Mouse (Mus musculus) liver, postnatal 0 days (tissue): ENCODE results near the gene Anxa3. TPM values are rescaled to one million over a fixed set of nuclear protein-coding genes. Genes with fewer than 3 reads are reported as not detected.
A peak's percentile ranks its signal among the peaks of the same experiment; 100 is the strongest.

Experiments used
- ATAC-seq: fragments of 200-750 bp; cut with Nextera tagmentation; 2 replicates; pipeline ENCODE4 v1.8.0; 2017; ENCODE audit warnings: mild to moderate bottlenecking, moderate library complexity
- DNase-seq: peaks from one replicate; pipeline ENCODE4 v3.0.0-alpha.2; 2016
- H3K27ac ChIP-seq: fragments of 300-500 bp; sonication (generic); 2 replicates; pipeline ENCODE4 v1.5.1; 2014; ENCODE audit warnings: antibody characterized with exemption, moderate library complexity, mild to moderate bottlenecking, low read depth
- H3K27me3 ChIP-seq: fragments of 300-500 bp; sonication (generic); 2 replicates; pipeline ENCODE4 v1.6.1; 2014; ENCODE audit warnings: low read length, control low read depth, mixed read lengths; ENCODE audit not compliant: insufficient read depth
- H3K36me3 ChIP-seq: fragments of 300-500 bp; sonication (generic); replicated peaks from 2 replicates; pipeline ENCODE4 v1.6.1; 2014; ENCODE audit warnings: mild to moderate bottlenecking, control low read depth, low read length, moderate library complexity, mixed read lengths; ENCODE audit not compliant: insufficient read depth
- H3K4me1 ChIP-seq: fragments of 300-500 bp; sonication (generic); 2 replicates; pipeline ENCODE4 v1.6.1; 2014; ENCODE audit warnings: antibody characterized with exemption, mild to moderate bottlenecking, control low read depth; ENCODE audit not compliant: insufficient read depth
- H3K4me2 ChIP-seq: fragments of 300-500 bp; sonication (generic); 2 replicates; pipeline ENCODE4 v1.6.1; 2014; ENCODE audit warnings: low read depth, mild to moderate bottlenecking, low read length, moderate library complexity, mixed read lengths
- H3K4me3 ChIP-seq: fragments of 300-500 bp; sonication (generic); 2 replicates; pipeline ENCODE4 v1.5.1; 2014; ENCODE audit warnings: low read depth, low read length
- H3K9ac ChIP-seq: fragments of 300-500 bp; sonication (generic); replicated peaks from 2 replicates; pipeline ENCODE4 v1.6.1; 2014; ENCODE audit warnings: mild to moderate bottlenecking, moderate library complexity
- H3K9me3 ChIP-seq: fragments of 300-500 bp; sonication (generic); 2 replicates; pipeline ENCODE4 v1.6.1; 2016; ENCODE audit warnings: mild to moderate bottlenecking, control low read depth, low read length, mixed read lengths
- CTCF ChIP-seq: sonication (generic); IDR thresholded peaks from 2 replicates; pipeline ENCODE4 v1.5.1; 2016; ENCODE audit warnings: antibody characterized with exemption, low read depth
- EP300 ChIP-seq: IDR thresholded peaks from 2 replicates; pipeline ENCODE4 v1.6.1; 2016; ENCODE audit warnings: antibody characterized with exemption, low read depth, mild to moderate bottlenecking
- WGBS: fragments of 180-500 bp; shearing (Covaris S2); extraction: QIAGEN DNeasy Blood & Tissue Kit; methylation state at CpG from one replicate; pipeline ENCODE4 v1.1.7; 2014; ENCODE audit not compliant: insufficient replicate concordance; 5-methylcytosine and 5-hydroxymethylcytosine counted together
- polyA plus RNA-seq: library from polyadenylated mRNA; unstranded; fragments of >200 nt; fragmentation: Nextera tagmentation; extraction: Ambion mirVana; gene quantifications from 2 replicates; pipeline ENCODE4 v1.2.1, GENCODE M21; 2015

Gene Anxa3
- polyA plus RNA-seq, 1 experiment from 2014 or later, result 21.8 TPM

DNA sequence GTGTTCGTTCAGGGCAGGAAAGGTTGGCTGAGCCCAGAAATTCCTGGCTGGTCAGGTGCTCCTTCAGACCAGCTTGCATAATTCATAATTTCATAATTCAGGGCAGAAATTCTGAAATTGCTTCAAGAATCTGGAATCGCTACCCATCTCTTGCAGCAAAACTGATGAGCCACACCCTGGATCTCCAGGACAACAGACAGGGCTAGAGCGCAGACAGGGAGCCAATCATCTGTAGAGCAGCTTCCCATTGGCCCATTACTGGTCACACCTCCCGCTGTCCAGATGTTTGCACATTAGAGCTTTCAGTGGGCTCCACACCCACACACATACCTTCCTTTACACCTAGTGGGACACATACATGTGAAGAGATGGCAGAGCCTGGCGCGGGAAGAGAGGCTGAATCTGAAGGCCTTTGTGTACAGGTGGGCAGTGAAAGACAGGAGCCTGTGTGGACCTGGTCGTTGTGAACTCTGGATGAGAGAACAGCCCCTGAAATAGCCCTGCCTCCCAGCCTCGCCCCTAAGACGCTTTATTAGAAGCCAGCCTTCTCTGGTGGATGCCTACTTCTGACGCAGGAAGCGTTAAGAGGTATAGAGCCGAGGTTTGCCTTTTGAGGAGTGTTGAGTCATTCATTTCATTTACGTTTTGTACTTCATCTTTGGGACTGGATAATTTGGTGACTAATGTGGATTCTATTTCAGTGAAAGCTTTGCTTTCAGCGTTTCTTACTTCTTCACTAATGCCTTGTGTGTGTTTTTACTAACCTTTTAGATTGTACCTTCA, 9.4 kb upstream of the Anxa3 start:
- no peak overlapping the region for H3K27ac ChIP-seq
- H3K36me3 ChIP-seq, result no peaks in the 10 kb centered on the region
- H3K4me3 ChIP-seq, result no peak overlapping the region
- no peaks in the 10 kb centered on the region for H3K4me1 ChIP-seq
- ATAC-seq (no peak), DNase-seq (no peak)
- 68% methylated on average over 14 of the region's 14 CpGs for WGBS
- TF ChIP-seq CTCF, result no peak
- no peak for TF ChIP-seq EP300
- no peaks in the 10 kb centered on the region for H3K9me3 ChIP-seq
- no peaks in the 10 kb centered on the region for H3K27me3 ChIP-seq
- no peak overlapping the region for H3K9ac ChIP-seq
- H3K4me2 ChIP-seq, result no peak overlapping the region

DNA sequence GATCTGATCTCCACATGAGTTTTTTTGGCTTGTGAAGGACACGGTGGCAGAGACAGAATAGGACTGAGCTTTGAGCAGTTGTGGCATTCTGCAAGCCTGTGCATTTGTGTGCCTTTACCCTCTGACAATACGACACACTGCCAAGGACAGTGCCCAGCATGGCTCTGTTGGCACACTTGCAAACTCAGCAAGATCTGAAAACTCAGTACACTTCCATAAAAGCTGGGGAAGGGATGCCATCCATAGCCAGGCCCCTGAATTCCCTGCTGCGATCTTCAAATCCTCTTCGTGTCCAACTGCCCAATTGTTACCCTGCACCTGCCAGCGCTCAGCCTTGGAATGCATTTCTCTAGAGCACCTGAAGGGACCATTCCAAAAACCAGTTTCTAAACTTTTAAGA, 8.0 kb upstream of the Anxa3 start:
- DNase-seq (no peak), ATAC-seq (no peak)
- Histone ChIP-seq H3K36me3 (no peaks in the 10 kb centered on the region), H3K9me3 (no peaks in the 10 kb centered on the region), H3K4me2 (no peak overlapping the region), H3K27me3 (no peaks in the 10 kb centered on the region), H3K4me1 (no peaks in the 10 kb centered on the region), H3K27ac (no peak overlapping the region), H3K4me3 (no peak overlapping the region), H3K9ac (no peak overlapping the region)
- WGBS, result 79% methylated on average over 5 of the region's 5 CpGs
- no peak for TF ChIP-seq CTCF
- TF ChIP-seq EP300, result no peak

DNA sequence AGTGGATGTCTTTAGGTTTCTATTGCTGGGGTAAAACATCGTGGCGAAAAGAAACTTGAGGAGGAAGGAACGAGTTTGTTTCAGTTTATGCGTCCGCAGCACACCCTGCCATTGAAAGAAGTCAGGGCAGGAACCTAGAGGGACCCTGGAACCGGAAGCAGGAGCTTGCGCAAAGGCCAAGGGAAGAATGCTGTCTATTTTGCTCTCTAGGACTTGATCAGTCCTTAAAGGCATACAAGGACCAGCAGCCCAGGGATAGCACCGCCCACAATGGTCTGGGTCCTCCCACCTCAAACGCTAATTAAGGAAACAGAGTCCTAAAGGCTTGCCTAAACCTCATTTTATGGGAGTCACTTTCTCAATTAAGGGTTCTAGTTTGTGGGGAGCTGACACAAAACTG, 717 bp upstream of the Anxa3 start:
- Histone ChIP-seq H3K27me3 (no peaks in the 10 kb centered on the region), H3K27ac (no peak overlapping the region; the same call in 1 of the 2 replicates), H3K4me2 (peak overlapping the region; percentile 76), H3K36me3 (no peaks in the 10 kb centered on the region), H3K4me3 (peak overlapping the region; percentile 51; the same call in 1 of the 2 replicates), H3K4me1 (no peaks in the 10 kb centered on the region; the same call in 1 of the 2 replicates), H3K9ac (no peak overlapping the region), H3K9me3 (no peaks in the 10 kb centered on the region)
- TF ChIP-seq CTCF (no peak), EP300 (no peak)
- WGBS, result 26% methylated on average over 9 of the region's 9 CpGs
- peak; percentile 27 for DNase-seq
- ATAC-seq, result peak; percentile 44; the same call in 1 of the 2 replicates

DNA sequence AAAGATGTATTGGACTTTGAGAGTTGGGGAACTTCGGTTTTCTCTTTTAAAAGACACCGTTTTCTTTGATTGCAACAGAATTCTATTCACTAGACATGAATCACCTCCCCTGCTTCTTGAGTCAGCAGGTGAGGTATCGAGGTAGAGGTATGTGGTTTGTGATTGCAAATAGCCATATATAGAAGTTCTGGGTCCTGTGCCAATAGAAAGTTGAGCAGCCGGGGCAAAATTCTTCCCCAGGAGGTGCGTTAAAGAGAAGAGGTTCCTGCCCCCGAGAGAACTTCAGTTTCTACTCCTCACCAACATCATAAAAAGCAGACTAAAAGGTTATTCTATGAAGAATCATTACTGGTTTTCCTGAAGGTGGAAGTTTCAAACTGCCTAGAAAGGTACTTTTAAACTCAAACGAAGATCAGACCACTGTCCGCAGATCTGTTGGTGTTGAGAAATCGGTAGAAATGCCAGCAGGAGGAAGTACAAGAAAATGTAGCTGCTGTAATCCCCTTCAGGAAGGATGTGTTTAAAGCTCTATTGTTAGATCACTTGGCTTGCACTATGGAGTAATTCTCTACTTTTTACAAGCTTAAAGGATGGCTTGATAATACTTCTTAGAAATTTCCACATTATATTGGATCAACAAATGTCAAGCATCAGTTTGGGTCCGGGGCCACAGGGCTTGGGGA, 955 bp downstream of the Anxa3 start:
- peak overlapping the region; percentile 51 for H3K4me3 ChIP-seq
- ATAC-seq, result no peak; the same call in 1 of the 2 replicates
- no peak for DNase-seq
- no peaks in the 10 kb centered on the region; the same call in 1 of the 2 replicates for H3K4me1 ChIP-seq
- H3K36me3 ChIP-seq, result no peaks in the 10 kb centered on the region
- TF ChIP-seq EP300 (no peak), CTCF (no peak)
- H3K9me3 ChIP-seq, result no peaks in the 10 kb centered on the region
- peak overlapping the region; percentile 76 for H3K4me2 ChIP-seq
- no peaks in the 10 kb centered on the region for H3K27me3 ChIP-seq
- H3K27ac ChIP-seq, result 0 out of 2 replicates have a peak overlapping the region, but pooled peaks have one; percentile 62
- 21% methylated on average over 10 of the region's 10 CpGs for WGBS
- no peak overlapping the region for H3K9ac ChIP-seq

DNA sequence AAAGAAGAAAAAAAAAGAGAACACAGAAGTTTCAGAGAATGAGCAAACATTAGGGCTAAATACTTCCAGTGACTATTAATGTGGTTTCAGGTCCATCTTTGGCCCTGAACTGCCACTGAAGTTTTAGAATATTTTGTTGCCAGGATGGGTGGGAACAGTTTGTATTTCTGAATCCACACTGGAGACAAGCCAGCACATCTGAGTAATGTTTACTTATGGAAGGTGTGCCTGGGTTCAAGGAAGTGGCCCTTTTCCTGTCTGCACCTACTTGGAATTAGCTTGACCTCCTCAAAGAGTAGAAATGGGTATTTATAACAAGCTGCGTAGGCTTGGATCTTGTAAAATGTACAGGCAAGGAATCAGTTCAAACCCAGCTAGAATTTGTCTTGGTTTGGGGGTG, 2.6 kb downstream of the Anxa3 start:
- Histone ChIP-seq H3K4me3 (no peak overlapping the region), H3K4me1 (no peaks in the 10 kb centered on the region; the same call in 1 of the 2 replicates), H3K9ac (no peak overlapping the region), H3K9me3 (no peaks in the 10 kb centered on the region), H3K27ac (no peak overlapping the region), H3K36me3 (no peaks in the 10 kb centered on the region), H3K27me3 (no peaks in the 10 kb centered on the region), H3K4me2 (no peak overlapping the region)
- 80% methylated on average over 1 of the region's 1 CpGs for WGBS
- TF ChIP-seq EP300, result no peak
- TF ChIP-seq CTCF, result no peak
- no peak for DNase-seq
- ATAC-seq, result no peak

DNA sequence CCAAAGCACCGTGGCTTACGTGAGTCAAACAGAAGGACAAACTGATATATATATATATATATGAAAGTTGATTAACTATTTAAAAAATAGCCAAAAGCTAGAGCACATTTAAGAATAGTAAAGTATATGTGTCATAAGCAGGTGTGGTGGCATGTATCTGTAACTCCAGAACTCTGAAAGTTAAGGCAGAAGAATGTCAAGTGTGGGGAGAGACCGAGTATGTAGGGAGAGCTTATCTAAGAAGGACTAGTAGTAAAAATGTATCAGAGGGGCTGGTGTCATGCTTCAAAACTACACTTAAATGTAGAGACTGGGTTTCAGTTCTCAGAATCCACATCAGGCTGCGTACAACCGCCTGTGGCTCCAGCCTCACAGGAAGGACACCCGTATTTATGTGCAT, 4.3 kb downstream of the Anxa3 start:
- no peaks in the 10 kb centered on the region; the same call in 1 of the 2 replicates for H3K4me1 ChIP-seq
- DNase-seq (no peak), ATAC-seq (no peak)
- H3K4me3 ChIP-seq, result no peak overlapping the region
- no peaks in the 10 kb centered on the region for H3K9me3 ChIP-seq
- no peaks in the 10 kb centered on the region for H3K27me3 ChIP-seq
- no peak overlapping the region for H3K4me2 ChIP-seq
- H3K9ac ChIP-seq, result no peak overlapping the region
- TF ChIP-seq EP300, result no peak
- no peak for TF ChIP-seq CTCF
- no peaks in the 10 kb centered on the region for H3K36me3 ChIP-seq
- WGBS, result 80% methylated on average over 6 of the region's 6 CpGs
- H3K27ac ChIP-seq, result no peak overlapping the region
